Mouse (Mus musculus): ENCODE measurements at regions not wholly inside any gene's neighbourhood (a gene's known extent, or its start where the extent isn't known, plus 50 kb on each side); places are given as distances from the start of the nearest gene placed in this dataset.

DNA sequence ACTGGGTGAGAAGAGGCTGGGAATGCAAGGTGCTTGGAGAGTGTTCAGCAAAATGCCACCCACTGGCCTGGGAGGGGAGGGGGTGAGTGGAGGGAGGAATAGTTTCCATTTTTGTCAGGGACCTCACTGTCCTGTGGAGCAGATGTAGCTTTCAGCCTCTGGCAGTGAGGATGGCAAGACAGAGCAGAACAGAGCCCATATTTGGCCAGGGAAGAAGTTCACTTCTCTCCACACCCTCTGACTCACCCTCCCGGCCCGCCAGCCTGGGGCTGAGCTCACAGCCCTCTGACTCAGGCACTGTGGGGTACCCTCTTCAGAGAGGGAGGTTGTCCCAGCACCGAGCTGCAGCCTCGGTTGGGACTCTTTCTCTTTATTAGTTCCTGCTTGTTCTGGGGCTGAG is 256.8 kb downstream of the 4933412E24Rik start:
- no peak overlapping the region for H3K4me3 ChIP-seq (replicated peaks; ENCODE audit: extremely low read depth, low read depth, low read length)
- TF ChIP-seq POLR2A (IDR thresholded peaks at IDR 0.05; ENCODE audit: borderline replicate concordance, extremely low read depth, low read depth, low read length) (peak; percentile 25; the same call in 1 of the 2 replicates), CTCF (IDR thresholded peaks at IDR 0.05; ENCODE audit: insufficient read depth, low read length) (no peak)
- 25% methylated on average over 4 of the region's 4 CpGs for WGBS
- no peaks in the 10 kb centered on the region; the same call in 1 of the 2 replicates for H3K4me1 ChIP-seq (ENCODE audit: control insufficient read depth, insufficient read depth, low read length)
- no peak for DNase-seq

DNA sequence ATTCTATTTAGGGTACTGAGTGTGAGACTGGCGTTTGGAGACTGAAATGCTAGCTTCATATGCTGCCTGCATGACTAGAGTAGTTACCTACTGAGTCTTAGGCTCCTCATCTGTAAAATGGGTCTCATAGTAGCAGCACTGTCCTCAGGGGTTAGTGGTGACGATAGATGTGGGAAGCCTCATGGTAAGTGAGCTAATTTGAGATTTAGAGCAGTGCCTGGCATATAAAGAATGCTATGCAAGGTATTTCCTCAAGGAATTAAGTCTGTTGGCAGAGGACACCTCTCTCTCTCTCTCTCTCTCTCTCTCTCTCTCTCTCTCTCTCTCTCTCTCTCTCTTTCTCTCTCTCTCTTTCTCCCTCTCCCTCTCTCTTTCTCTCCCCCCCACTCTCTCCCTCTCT is 257.4 kb downstream of the 4933412E24Rik start:
- 60% methylated on average over 2 of the region's 2 CpGs for WGBS

DNA sequence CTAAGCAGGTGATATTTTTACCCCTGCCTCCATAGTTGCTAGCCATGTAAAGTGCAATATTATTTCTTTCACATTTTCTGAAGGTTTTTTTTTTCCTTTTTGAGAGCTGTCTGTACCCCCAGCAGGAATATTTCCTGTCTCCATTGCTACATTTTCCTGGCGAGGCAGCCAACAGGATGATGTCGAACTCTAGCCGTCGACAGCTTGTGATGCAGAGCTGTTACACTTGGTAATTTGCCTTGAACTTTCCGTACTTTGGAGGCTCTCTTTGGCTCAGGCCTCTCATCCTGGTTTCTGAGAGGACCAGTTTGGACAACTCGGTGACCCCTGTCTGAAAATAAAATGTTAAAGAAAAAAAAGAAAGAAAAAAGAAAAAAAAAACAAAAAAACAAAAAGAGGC is 260.3 kb downstream of the 4933412E24Rik start:
- TF ChIP-seq POLR2A (IDR thresholded peaks at IDR 0.05; ENCODE audit: borderline replicate concordance, extremely low read depth, low read depth, low read length): no peak
- TF ChIP-seq CTCF (IDR thresholded peaks at IDR 0.05; ENCODE audit: insufficient read depth, low read length): no peak
- Histone ChIP-seq H3K4me1 (ENCODE audit: control insufficient read depth, insufficient read depth, low read length) (no peaks in the 10 kb centered on the region; the same call in 1 of the 2 replicates), H3K4me3 (replicated peaks; ENCODE audit: extremely low read depth, low read depth, low read length) (no peak overlapping the region)
- DNase-seq: no peak
- 41% methylated on average over 6 of the region's 6 CpGs for WGBS

More for the DNA sequence above, 257.4 kb downstream of the 4933412E24Rik start:
- DNase-seq: no peak
- TF ChIP-seq POLR2A (IDR thresholded peaks at IDR 0.05; ENCODE audit: borderline replicate concordance, extremely low read depth, low read depth, low read length): no peak
- TF ChIP-seq CTCF (IDR thresholded peaks at IDR 0.05; ENCODE audit: insufficient read depth, low read length): no peak
- Histone ChIP-seq H3K4me1 (ENCODE audit: control insufficient read depth, insufficient read depth, low read length) (no peaks in the 10 kb centered on the region; the same call in 1 of the 2 replicates), H3K4me3 (replicated peaks; ENCODE audit: extremely low read depth, low read depth, low read length) (no peak overlapping the region)

DNA sequence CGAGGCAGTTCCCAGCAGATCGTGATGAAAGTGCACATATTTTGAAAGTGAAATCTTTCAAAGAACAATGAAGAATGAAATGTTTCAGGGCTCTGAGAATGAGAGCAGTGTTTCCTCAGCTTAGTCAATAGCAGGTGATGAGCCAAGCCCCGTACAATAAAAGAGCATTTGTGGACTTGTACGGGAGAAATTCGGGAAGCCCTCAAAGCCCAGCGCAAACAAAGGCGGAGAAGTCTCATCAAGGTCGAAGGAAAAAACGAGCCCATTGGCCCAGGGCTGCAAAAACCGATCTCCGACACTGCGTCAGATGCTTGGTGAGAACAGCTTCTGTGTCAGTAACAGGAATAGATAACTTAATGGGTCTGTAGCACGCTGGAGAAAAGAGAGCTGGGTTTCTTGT is 261.5 kb downstream of the 4933412E24Rik start:
- TF ChIP-seq CTCF (IDR thresholded peaks at IDR 0.05; ENCODE audit: insufficient read depth, low read length) (no peak), POLR2A (IDR thresholded peaks at IDR 0.05; ENCODE audit: borderline replicate concordance, extremely low read depth, low read depth, low read length) (no peak)
- WGBS: 57% methylated on average over 13 of the region's 13 CpGs
- peak; percentile 17 for DNase-seq
- Histone ChIP-seq H3K4me3 (replicated peaks; ENCODE audit: extremely low read depth, low read depth, low read length) (peak overlapping the region; percentile 36), H3K4me1 (ENCODE audit: control insufficient read depth, insufficient read depth, low read length) (no peaks in the 10 kb centered on the region; the same call in 1 of the 2 replicates)

DNA sequence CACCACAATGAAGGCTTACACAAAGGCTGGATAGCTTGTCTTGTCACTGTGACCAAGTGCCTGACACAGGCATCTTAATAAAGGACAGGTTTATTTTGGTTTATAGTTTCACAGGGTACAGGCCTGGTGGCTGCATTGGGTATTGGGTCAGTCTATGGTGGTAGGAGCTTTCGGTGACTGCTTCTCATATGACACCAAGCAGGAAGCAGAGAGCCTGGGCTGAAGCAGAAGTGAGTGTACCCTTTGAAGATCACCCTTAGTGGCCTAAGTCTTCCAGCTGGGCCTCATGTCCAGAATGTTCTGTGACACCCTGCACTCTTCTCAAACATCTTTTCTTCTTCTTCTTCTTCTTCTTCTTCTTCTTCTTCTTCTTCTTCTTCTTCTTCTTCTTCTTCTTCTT is 264.1 kb downstream of the 4933412E24Rik start:
- DNase-seq: no peak
- H3K4me1 ChIP-seq (ENCODE audit: control insufficient read depth, insufficient read depth, low read length): no peaks in the 10 kb centered on the region
- no peak for TF ChIP-seq POLR2A (IDR thresholded peaks at IDR 0.05; ENCODE audit: borderline replicate concordance, extremely low read depth, low read depth, low read length)
- TF ChIP-seq CTCF (IDR thresholded peaks at IDR 0.05; ENCODE audit: insufficient read depth, low read length): no peak
- H3K4me3 ChIP-seq (replicated peaks; ENCODE audit: extremely low read depth, low read depth, low read length): no peak overlapping the region
- WGBS: 94% methylated on average over 1 of the region's 1 CpGs

DNA sequence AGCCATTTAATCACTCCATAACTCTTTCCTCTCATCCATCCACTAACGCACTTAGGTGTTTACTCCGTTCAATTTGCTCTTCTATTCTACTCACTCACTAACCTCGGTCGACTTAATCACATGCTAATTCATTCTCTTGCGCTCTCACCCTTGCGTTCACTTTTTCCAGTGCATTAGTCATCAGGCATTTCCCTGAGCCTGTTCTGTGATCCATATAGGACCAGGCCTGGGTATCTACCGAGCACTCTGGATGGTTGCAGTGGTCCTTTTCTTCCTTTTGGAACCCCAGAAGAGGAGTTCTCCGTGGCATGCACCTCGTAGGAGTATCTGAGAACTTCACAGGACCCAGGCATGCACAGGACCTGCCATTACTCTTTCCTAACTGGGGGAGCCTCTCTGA is 270.1 kb downstream of the 4933412E24Rik start:
- no peak for DNase-seq
- H3K4me1 ChIP-seq (ENCODE audit: control insufficient read depth, insufficient read depth, low read length): no peaks in the 10 kb centered on the region
- TF ChIP-seq CTCF (IDR thresholded peaks at IDR 0.05; ENCODE audit: insufficient read depth, low read length): no peak
- TF ChIP-seq POLR2A (IDR thresholded peaks at IDR 0.05; ENCODE audit: borderline replicate concordance, extremely low read depth, low read depth, low read length): no peak
- no peak overlapping the region for H3K4me3 ChIP-seq (replicated peaks; ENCODE audit: extremely low read depth, low read depth, low read length)
- WGBS: 86% methylated on average over 9 of the region's 9 CpGs

DNA sequence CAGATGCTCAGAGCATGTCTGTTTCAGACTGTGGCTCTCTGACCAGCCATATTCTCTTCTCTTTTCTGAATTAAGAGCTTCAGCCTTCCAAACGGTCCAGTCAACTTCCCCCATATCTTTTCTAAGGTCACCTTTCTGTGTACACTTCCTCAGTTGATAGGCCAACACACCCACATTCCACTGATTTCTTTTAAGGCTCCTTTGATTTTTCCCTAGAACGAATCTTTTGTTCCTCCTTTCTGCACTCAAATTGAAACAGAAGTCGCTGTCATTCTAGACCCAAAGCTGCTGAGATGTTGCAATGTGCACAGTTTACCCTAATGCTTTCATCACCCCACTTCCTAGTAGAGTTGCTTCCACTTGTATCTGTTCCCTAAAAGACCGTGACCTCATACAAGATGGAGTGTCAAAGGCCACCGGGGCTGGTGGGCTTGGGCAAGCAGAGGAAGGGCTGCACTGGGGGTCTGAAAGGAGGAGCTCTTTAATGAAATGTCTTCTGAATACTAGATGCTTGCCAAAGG is 271.9 kb downstream of the 4933412E24Rik start:
- Histone ChIP-seq H3K4me1 (ENCODE audit: control insufficient read depth, insufficient read depth, low read length) (no peaks in the 10 kb centered on the region), H3K4me3 (replicated peaks; ENCODE audit: extremely low read depth, low read depth, low read length) (no peak overlapping the region)
- no peak for DNase-seq
- WGBS: 53% methylated on average over 5 of the region's 5 CpGs
- TF ChIP-seq CTCF (IDR thresholded peaks at IDR 0.05; ENCODE audit: insufficient read depth, low read length) (no peak), POLR2A (IDR thresholded peaks at IDR 0.05; ENCODE audit: borderline replicate concordance, extremely low read depth, low read depth, low read length) (no peak)

DNA sequence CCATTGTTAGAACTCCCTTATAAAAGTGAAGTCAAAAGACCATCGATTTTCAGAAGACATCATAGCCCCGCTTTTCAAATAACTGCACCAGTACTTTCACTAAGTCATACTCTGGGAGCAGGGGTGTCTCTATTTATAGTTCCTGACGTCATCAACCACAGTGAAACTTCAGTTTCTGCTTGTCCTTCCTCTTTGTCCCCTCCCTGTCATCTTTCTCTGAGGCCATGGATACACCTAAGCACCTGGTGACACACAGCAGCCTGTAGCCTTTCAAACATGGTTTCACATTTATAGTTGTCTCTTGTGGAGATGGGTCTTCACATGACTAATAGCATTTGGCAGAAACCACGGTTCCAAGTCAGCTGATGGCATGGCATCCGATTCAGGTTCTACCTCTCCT is 277.2 kb downstream of the 4933412E24Rik start:
- Histone ChIP-seq H3K4me1 (ENCODE audit: control insufficient read depth, insufficient read depth, low read length) (no peaks in the 10 kb centered on the region), H3K4me3 (replicated peaks; ENCODE audit: extremely low read depth, low read depth, low read length) (no peak overlapping the region)
- DNase-seq: no peak
- TF ChIP-seq CTCF (IDR thresholded peaks at IDR 0.05; ENCODE audit: insufficient read depth, low read length): no peak
- TF ChIP-seq POLR2A (IDR thresholded peaks at IDR 0.05; ENCODE audit: borderline replicate concordance, extremely low read depth, low read depth, low read length): no peak
- WGBS: 68% methylated on average over 5 of the region's 5 CpGs

DNA sequence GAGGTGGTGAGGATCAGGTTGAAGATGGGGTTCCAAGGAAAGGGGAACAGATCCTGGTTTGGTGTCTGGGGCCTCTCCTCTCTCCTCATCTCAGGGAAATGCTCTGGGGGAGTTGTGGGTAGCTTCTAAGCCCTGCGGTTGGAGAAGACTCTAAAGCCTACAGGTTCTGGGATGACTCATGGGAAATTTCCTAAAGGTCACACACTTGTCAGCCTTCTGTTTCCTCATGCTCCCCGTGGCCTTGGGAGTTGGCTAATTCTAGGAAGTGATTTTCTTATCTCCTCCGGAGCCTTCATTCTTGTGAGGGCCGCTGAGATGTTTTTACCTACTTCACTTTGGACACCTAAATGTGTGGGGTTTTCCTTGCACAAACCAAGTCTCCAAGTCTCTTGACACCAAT is 279.2 kb downstream of the 4933412E24Rik start:
- DNase-seq: no peak
- Histone ChIP-seq H3K4me3 (replicated peaks; ENCODE audit: extremely low read depth, low read depth, low read length) (no peak overlapping the region), H3K4me1 (ENCODE audit: control insufficient read depth, insufficient read depth, low read length) (no peaks in the 10 kb centered on the region)
- WGBS: 55% methylated on average over 4 of the region's 4 CpGs
- no peak for TF ChIP-seq CTCF (IDR thresholded peaks at IDR 0.05; ENCODE audit: insufficient read depth, low read length)
- TF ChIP-seq POLR2A (IDR thresholded peaks at IDR 0.05; ENCODE audit: borderline replicate concordance, extremely low read depth, low read depth, low read length): no peak

DNA sequence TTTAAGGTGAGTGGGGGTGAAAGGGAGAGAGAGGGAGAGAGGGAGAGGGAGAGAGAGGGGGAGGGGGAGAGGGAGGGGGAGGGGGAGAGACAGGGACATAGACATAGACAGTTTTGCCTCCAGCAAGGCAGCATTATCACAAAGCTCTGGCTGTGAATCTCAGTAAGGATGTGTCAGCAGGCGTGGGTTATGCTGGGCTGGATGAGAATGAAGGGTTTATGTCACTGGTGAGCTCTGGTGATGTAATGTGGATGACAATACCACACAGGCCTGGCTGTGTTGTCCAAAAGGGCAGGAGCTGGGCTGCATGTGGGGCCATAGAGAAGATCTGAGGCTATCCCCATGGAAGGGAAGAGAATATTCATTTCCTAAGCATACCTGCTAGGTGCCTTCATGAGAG is 282.0 kb downstream of the 4933412E24Rik start:
- H3K4me3 ChIP-seq (replicated peaks; ENCODE audit: extremely low read depth, low read depth, low read length): no peak overlapping the region
- TF ChIP-seq POLR2A (IDR thresholded peaks at IDR 0.05; ENCODE audit: borderline replicate concordance, extremely low read depth, low read depth, low read length) (no peak), CTCF (IDR thresholded peaks at IDR 0.05; ENCODE audit: insufficient read depth, low read length) (no peak)
- DNase-seq: no peak
- H3K4me1 ChIP-seq (ENCODE audit: control insufficient read depth, insufficient read depth, low read length): no peaks in the 10 kb centered on the region
- WGBS: 73% methylated on average over 1 of the region's 1 CpGs

All from lung, adult 2 months (tissue).